Comparison of ENCODE assay signal across 14 mouse cellular contexts in genomic region chr5:144691421-144691820, GRCm38 (mm10).
DNase-seq lines count a peak whose midpoint lies in the region; ATAC-seq and TF ChIP-seq lines count a peak whose summit lies in the region.
"Had no signal": no experiment of that assay in that cellular context is flagged by ENCODE, and none has a peak within 500 bp of the region (broad histone marks: within the 10 kb centered on the region; RNA-seq: fewer than 3 reads in every experiment).

No protein-coding gene starts in this region.

- H3K9ac ChIP-seq in hindbrain, embryonic 14.5 days = no peak overlapping the region
- H3K9ac ChIP-seq in hindbrain, embryonic 13.5 days = no peak overlapping the region
- H3K9ac ChIP-seq in midbrain, postnatal 0 days (replicated peaks; ENCODE audit: low read length, poor library complexity, severe bottlenecking) = no peak overlapping the region
- H3K9ac ChIP-seq in kidney, embryonic 14.5 days (ENCODE audit: low read depth, low read length) = no peak overlapping the region
- H3K9ac ChIP-seq: forebrain, embryonic 12.5 days; limb, embryonic 13.5 days had no signal

- intact Hi-C loops in left cerebral cortex, postnatal 10 days (cut with DNase I) = no loop called here

- no peaks in the 10 kb centered on the region for H3K9me3 ChIP-seq in hindbrain, embryonic 10.5 days
- no peaks in the 10 kb centered on the region for H3K9me3 ChIP-seq in hindbrain, embryonic 14.5 days (ENCODE audit: control insufficient read depth, low read length)
- H3K9me3 ChIP-seq in hindbrain, embryonic 13.5 days = no peaks in the 10 kb centered on the region
- H3K9me3 ChIP-seq in midbrain, postnatal 0 days (ENCODE audit: low read length) = no peaks in the 10 kb centered on the region
- no peaks in the 10 kb centered on the region for H3K9me3 ChIP-seq in kidney, embryonic 14.5 days (ENCODE audit: control insufficient read depth, low read length)
- H3K9me3 ChIP-seq: forebrain, embryonic 12.5 days; limb, embryonic 13.5 days had no signal

- H3K27me3 ChIP-seq in hindbrain, embryonic 10.5 days (ENCODE audit: insufficient read depth, poor library complexity, severe bottlenecking) = no peaks in the 10 kb centered on the region
- H3K27me3 ChIP-seq in hindbrain, embryonic 14.5 days (ENCODE audit: control insufficient read depth, insufficient read depth, low read length) = no peaks in the 10 kb centered on the region
- H3K27me3 ChIP-seq in hindbrain, embryonic 13.5 days = no peaks in the 10 kb centered on the region
- H3K27me3 ChIP-seq in midbrain, postnatal 0 days (ENCODE audit: insufficient read depth, low read length) = no peaks in the 10 kb centered on the region
- no peaks in the 10 kb centered on the region for H3K27me3 ChIP-seq in kidney, embryonic 14.5 days (ENCODE audit: control insufficient read depth, insufficient read depth, low read length)
- H3K27me3 ChIP-seq: forebrain, embryonic 12.5 days; limb, embryonic 13.5 days had no signal

- ATAC-seq in hindbrain, embryonic 14.5 days (ENCODE audit: low FRiP score) = no peak
- no peak for ATAC-seq in hindbrain, embryonic 13.5 days (ENCODE audit: low FRiP score)
- no peak for ATAC-seq in midbrain, postnatal 0 days (ENCODE audit: low FRiP score)
- ATAC-seq in kidney, embryonic 14.5 days (ENCODE audit: low FRiP score, low TSS enrichment) = no peak

- peak; percentile 62 for DNase-seq in hindbrain, embryonic 10.5 days (ENCODE audit: low spot score)
- no peak for DNase-seq in hindbrain, embryonic 14.5 days (ENCODE audit: low spot score)
- DNase-seq in embryo, embryonic 11 days = peak; percentile 54
- peak; percentile 52 for DNase-seq in midbrain, postnatal 0 days (ENCODE audit: low spot score)
- no peak for DNase-seq in left cerebral cortex, postnatal 10 days (ENCODE audit: extremely low spot score in 1 of 2, low spot score in 2 of 2)
- no peak for DNase-seq in right cerebral cortex, postnatal 25 days
- DNase-seq: cerebellum, adult 2 months; heart, adult 18-20 months; kidney, adult 8-10 months; thymus, adult 18-20 months had no signal

- TF ChIP-seq CTCF in midbrain, postnatal 0 days (IDR thresholded peaks at IDR 0.05) = no peak

- 28% methylated on average over 4 of the region's 4 CpGs for WGBS in hindbrain, embryonic 10.5 days
- 17% methylated on average over 4 of the region's 4 CpGs for WGBS in hindbrain, embryonic 14.5 days
- 18% methylated on average over 4 of the region's 4 CpGs for WGBS in hindbrain, embryonic 13.5 days
- WGBS in midbrain, postnatal 0 days = 27% methylated on average over 4 of the region's 4 CpGs
- 46% methylated on average over 4 of the region's 4 CpGs for WGBS in kidney, embryonic 14.5 days

- peaks cover 31% of the 10 kb centered on the region for H3K4me1 ChIP-seq in hindbrain, embryonic 10.5 days (replicated peaks)
- peaks cover 29% of the 10 kb centered on the region for H3K4me1 ChIP-seq in hindbrain, embryonic 14.5 days (replicated peaks; ENCODE audit: control insufficient read depth, insufficient read depth, low read length)
- peaks cover 43% of the 10 kb centered on the region for H3K4me1 ChIP-seq in hindbrain, embryonic 13.5 days (replicated peaks)
- H3K4me1 ChIP-seq in midbrain, postnatal 0 days (ENCODE audit: insufficient read depth, low read length) = peaks cover 7% of the 10 kb centered on the region; the same call in 1 of the 2 replicates
- no peaks in the 10 kb centered on the region for H3K4me1 ChIP-seq in kidney, embryonic 14.5 days (ENCODE audit: control insufficient read depth, insufficient read depth, low read length)

- no peak overlapping the region for H3K4me2 ChIP-seq in hindbrain, embryonic 14.5 days (replicated peaks)
- no peak overlapping the region for H3K4me2 ChIP-seq in hindbrain, embryonic 13.5 days
- no peak overlapping the region for H3K4me2 ChIP-seq in midbrain, postnatal 0 days (ENCODE audit: low read depth, low read length, poor library complexity, severe bottlenecking)
- H3K4me2 ChIP-seq in kidney, embryonic 14.5 days (replicated peaks; ENCODE audit: low read depth, low read length) = no peak overlapping the region
- H3K4me2 ChIP-seq: forebrain, embryonic 12.5 days; limb, embryonic 13.5 days had no signal

- no peak overlapping the region for H3K4me3 ChIP-seq in hindbrain, embryonic 10.5 days
- no peak overlapping the region for H3K4me3 ChIP-seq in hindbrain, embryonic 14.5 days (replicated peaks; ENCODE audit: low read length)
- H3K4me3 ChIP-seq in hindbrain, embryonic 13.5 days = no peak overlapping the region
- H3K4me3 ChIP-seq in midbrain, postnatal 0 days (ENCODE audit: low read depth, low read length) = no peak overlapping the region
- no peak overlapping the region for H3K4me3 ChIP-seq in kidney, embryonic 14.5 days (ENCODE audit: low read length)
- H3K4me3 ChIP-seq: forebrain, embryonic 12.5 days; limb, embryonic 13.5 days had no signal

- peak overlapping the region; percentile 80 for H3K27ac ChIP-seq in hindbrain, embryonic 10.5 days
- H3K27ac ChIP-seq in hindbrain, embryonic 14.5 days = no peak overlapping the region
- H3K27ac ChIP-seq in hindbrain, embryonic 13.5 days = peak overlapping the region; percentile 55
- no peak overlapping the region for H3K27ac ChIP-seq in midbrain, postnatal 0 days (ENCODE audit: low read depth, low read length)
- H3K27ac ChIP-seq in kidney, embryonic 14.5 days (ENCODE audit: low read depth, low read length) = no peak overlapping the region
- H3K27ac ChIP-seq: forebrain, embryonic 12.5 days; limb, embryonic 13.5 days had no signal

- no peaks in the 10 kb centered on the region for H3K36me3 ChIP-seq in hindbrain, embryonic 10.5 days
- no peaks in the 10 kb centered on the region for H3K36me3 ChIP-seq in hindbrain, embryonic 14.5 days (replicated peaks; ENCODE audit: control insufficient read depth, insufficient read depth)
- H3K36me3 ChIP-seq in hindbrain, embryonic 13.5 days = no peaks in the 10 kb centered on the region
- no peaks in the 10 kb centered on the region for H3K36me3 ChIP-seq in midbrain, postnatal 0 days (ENCODE audit: insufficient read depth, low read length)
- H3K36me3 ChIP-seq in kidney, embryonic 14.5 days (ENCODE audit: control insufficient read depth, insufficient read depth, low read length) = no peaks in the 10 kb centered on the region
- H3K36me3 ChIP-seq: forebrain, embryonic 12.5 days; limb, embryonic 13.5 days had no signal

Comparison
In these comparisons a context has a peak if more than half of its experiments do, and no peak if none do; other contexts are left out.
1. DNase-seq: peak in hindbrain, embryonic 10.5 days (single experiment), embryo, embryonic 11 days (single experiment) and midbrain, postnatal 0 days (single experiment); none in hindbrain, embryonic 14.5 days (single experiment), left cerebral cortex, postnatal 10 days (0 of 2) and right cerebral cortex, postnatal 25 days (single experiment).
2. H3K27ac ChIP-seq: peak in hindbrain, embryonic 10.5 days (single experiment) and hindbrain, embryonic 13.5 days (single experiment); none in hindbrain, embryonic 14.5 days (single experiment), midbrain, postnatal 0 days (single experiment) and kidney, embryonic 14.5 days (single experiment).